Mouse (Mus musculus) erythroblast, adult 5-6 weeks (primary cell): ENCODE results near the gene Akap9. TPM values are rescaled to one million over a fixed set of nuclear protein-coding genes. Genes with fewer than 3 reads are reported as not detected.
"Not testable (repeated sequence)": the region's sequence is repeated elsewhere in the genome, so short reads cannot be mapped to it uniquely, and the experiment has no call there.

ENCODE experiments used
- ATAC-seq: replicated peaks from 2 replicates; pipeline ENCODE4 v1.8.0; 2016; ENCODE audit warnings: moderate number of reproducible peaks, mild to moderate bottlenecking, moderate TSS enrichment, inconsistent platforms; ENCODE audit not compliant: poor library complexity, low FRiP score, severe bottlenecking
- total RNA-seq, 2 experiments: library from RNA; stranded (forward) in 1 of 2; stranded (reverse) in 1 of 2; fragments of 150-400 nt in 1 of 2; fragments of 200-764, 138-1000 nt in 1 of 2; gene quantifications; 2 replicates each; pipeline versions ENCODE4 v1.2.3 to v1.2.4; 2015 to 2017; ENCODE audit warnings: low replicate concordance in 2 of 2

Gene Akap9
- total RNA-seq, 2 experiments from 2014 or later = 13.4 to 25.9 TPM

DNA sequence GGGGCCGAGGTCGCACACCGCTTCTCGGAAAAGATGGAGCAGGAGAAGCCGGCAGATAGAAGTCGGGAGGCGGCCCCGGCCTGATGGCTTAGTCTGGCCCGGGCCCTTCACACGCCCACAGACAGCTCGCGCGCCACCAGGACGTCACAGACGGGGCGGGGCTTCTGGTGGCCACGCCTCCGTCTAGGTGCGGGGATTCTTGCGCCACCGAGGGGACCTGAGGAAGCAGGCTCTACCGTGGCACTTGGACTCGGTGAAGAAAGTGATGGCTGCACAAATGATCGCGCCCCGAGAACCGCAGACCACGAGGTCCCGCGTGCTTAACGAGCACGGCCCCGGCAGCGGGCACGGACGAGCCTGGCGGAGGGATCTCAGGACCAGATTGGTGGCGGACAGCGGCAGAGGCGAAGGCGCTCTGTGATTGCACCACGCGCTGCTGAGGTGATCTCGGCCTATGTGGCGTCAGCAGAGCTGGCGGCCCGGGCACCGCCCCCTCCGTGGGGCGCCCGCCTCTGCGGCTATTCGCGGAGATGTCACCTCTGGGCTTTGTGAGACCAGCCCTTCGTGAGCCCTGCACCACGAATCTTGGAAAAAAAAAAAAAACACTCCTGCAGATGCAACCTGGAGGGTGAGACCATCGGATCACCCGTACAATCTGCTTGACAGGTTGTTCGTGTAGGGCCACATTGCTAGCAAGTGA lies 176.6 kb downstream of the Akap9 start, which contains the start of gene Cyp51:
Gene Cyp51, minus strand, starts transcription at position 406 of the 700 bp plus-strand sequence.
- peak; percentile 98 for ATAC-seq

- no peak for ATAC-seq
Measured at GRCm38 (mm10) chr5:4105651-4106186, 177.9 kb downstream of the Akap9 start.

GRCm38 (mm10) chr5:4107056-4107455 lies 179.2 kb downstream of the Akap9 start:
- ATAC-seq = not testable (repeated sequence)

DNA sequence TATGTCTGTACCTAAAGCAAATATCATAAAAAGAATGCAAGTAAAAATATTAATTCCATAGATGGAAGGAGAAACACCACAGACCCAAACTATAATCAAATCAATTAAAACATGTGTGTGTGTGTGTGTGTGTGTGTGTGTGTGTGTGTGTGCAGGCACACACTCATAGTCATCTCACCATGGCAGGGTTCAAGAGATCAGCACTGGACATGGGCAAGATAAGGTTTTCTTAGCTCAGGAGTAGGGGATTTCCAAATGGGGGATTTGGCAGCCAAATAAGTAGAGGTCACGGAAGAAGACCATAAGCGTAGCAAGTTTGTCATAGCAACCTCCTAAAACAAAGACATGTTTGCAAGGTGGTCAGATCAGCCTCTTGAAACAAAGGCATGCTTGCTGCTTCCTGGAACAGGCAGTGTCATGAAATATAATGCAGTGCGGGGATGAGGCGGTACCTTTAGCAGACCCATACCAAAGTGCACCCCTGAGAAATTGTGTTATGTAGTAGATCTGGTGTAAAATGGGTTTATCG lies 184.8 kb downstream of the Akap9 start:
- ATAC-seq = no peak

Other genes with a start within 250 kb of the Akap9 start
- gene Ankib1, start 125.1 kb upstream of the Akap9 start, total RNA-seq (2015; ENCODE audit: low replicate concordance) = 4.8 and 13.2 TPM in 2 replicates
- gene Ankib1, start 125.1 kb upstream of the Akap9 start, total RNA-seq (2017; ENCODE audit: low replicate concordance) = 18.1 and 21.3 TPM in 2 replicates
- gene Krit1, start 124.9 kb upstream of the Akap9 start, total RNA-seq (2015; ENCODE audit: low replicate concordance) = 36.8 and 42.3 TPM in 2 replicates
- 51.4 and 55.5 TPM in 2 replicates for gene Krit1, start 124.9 kb upstream of the Akap9 start, total RNA-seq (2017; ENCODE audit: low replicate concordance)
- gene Lrrd1, start 82.9 kb upstream of the Akap9 start, total RNA-seq (2015; ENCODE audit: low replicate concordance) = not detected in 2 replicates
- not detected in 2 replicates for gene Lrrd1, start 82.9 kb upstream of the Akap9 start, total RNA-seq (2017; ENCODE audit: low replicate concordance)
- 2.1 and 13.1 TPM in 2 replicates for gene Mterf1a, start 34.1 kb upstream of the Akap9 start, total RNA-seq (2015; ENCODE audit: low replicate concordance)
- 4.7 and 8.2 TPM in 2 replicates for gene Mterf1a, start 34.1 kb upstream of the Akap9 start, total RNA-seq (2017; ENCODE audit: low replicate concordance)
- gene Cyp51, start 176.7 kb downstream of the Akap9 start, total RNA-seq (2015; ENCODE audit: low replicate concordance) = 2.5 and 4.8 TPM in 2 replicates
- gene Cyp51, start 176.7 kb downstream of the Akap9 start, total RNA-seq (2017; ENCODE audit: low replicate concordance) = 5.0 and 6.2 TPM in 2 replicates